Mouse (Mus musculus) liver, postnatal 0 days (tissue): ENCODE data around the gene Opn1sw. TPM values are rescaled to one million over a fixed set of nuclear protein-coding genes. Genes with fewer than 3 reads are reported as not detected.

ENCODE experiments used
- ATAC-seq: fragments of 200-750 bp; cut with Nextera tagmentation; 2 replicates; pipeline ENCODE4 v1.8.0; 2017; ENCODE audit warnings: mild to moderate bottlenecking, moderate library complexity
- DNase-seq: peaks from one replicate; pipeline ENCODE4 v3.0.0-alpha.2; 2016
- H3K27ac ChIP-seq: fragments of 300-500 bp; sonication (generic); 2 replicates; pipeline ENCODE4 v1.5.1; 2014; ENCODE audit warnings: antibody characterized with exemption, moderate library complexity, mild to moderate bottlenecking, low read depth
- H3K27me3 ChIP-seq: fragments of 300-500 bp; sonication (generic); 2 replicates; pipeline ENCODE4 v1.6.1; 2014; ENCODE audit warnings: low read length, control low read depth, mixed read lengths; ENCODE audit not compliant: insufficient read depth
- H3K36me3 ChIP-seq: fragments of 300-500 bp; sonication (generic); replicated peaks from 2 replicates; pipeline ENCODE4 v1.6.1; 2014; ENCODE audit warnings: mild to moderate bottlenecking, control low read depth, low read length, moderate library complexity, mixed read lengths; ENCODE audit not compliant: insufficient read depth
- H3K4me1 ChIP-seq: fragments of 300-500 bp; sonication (generic); 2 replicates; pipeline ENCODE4 v1.6.1; 2014; ENCODE audit warnings: antibody characterized with exemption, mild to moderate bottlenecking, control low read depth; ENCODE audit not compliant: insufficient read depth
- H3K4me2 ChIP-seq: fragments of 300-500 bp; sonication (generic); 2 replicates; pipeline ENCODE4 v1.6.1; 2014; ENCODE audit warnings: low read depth, mild to moderate bottlenecking, low read length, moderate library complexity, mixed read lengths
- H3K4me3 ChIP-seq: fragments of 300-500 bp; sonication (generic); 2 replicates; pipeline ENCODE4 v1.5.1; 2014; ENCODE audit warnings: low read depth, low read length
- H3K9ac ChIP-seq: fragments of 300-500 bp; sonication (generic); replicated peaks from 2 replicates; pipeline ENCODE4 v1.6.1; 2014; ENCODE audit warnings: mild to moderate bottlenecking, moderate library complexity
- H3K9me3 ChIP-seq: fragments of 300-500 bp; sonication (generic); 2 replicates; pipeline ENCODE4 v1.6.1; 2016; ENCODE audit warnings: mild to moderate bottlenecking, control low read depth, low read length, mixed read lengths
- CTCF ChIP-seq: sonication (generic); IDR thresholded peaks from 2 replicates; pipeline ENCODE4 v1.5.1; 2016; ENCODE audit warnings: antibody characterized with exemption, low read depth
- EP300 ChIP-seq: IDR thresholded peaks from 2 replicates; pipeline ENCODE4 v1.6.1; 2016; ENCODE audit warnings: antibody characterized with exemption, low read depth, mild to moderate bottlenecking
- WGBS: fragments of 180-500 bp; shearing (Covaris S2); extraction: QIAGEN DNeasy Blood & Tissue Kit; methylation state at CpG from one replicate; pipeline ENCODE4 v1.1.7; 2014; ENCODE audit not compliant: insufficient replicate concordance; 5-methylcytosine and 5-hydroxymethylcytosine counted together
- polyA plus RNA-seq: library from polyadenylated mRNA; unstranded; fragments of >200 nt; fragmentation: Nextera tagmentation; extraction: Ambion mirVana; gene quantifications from 2 replicates; pipeline ENCODE4 v1.2.1, GENCODE M21; 2015

The Opn1sw gene
- polyA plus RNA-seq, 1 experiment from 2014 or later = 0.06 TPM

GRCm38 (mm10) chr6:29426331-29426730 is 38.1 kb upstream of the Opn1sw start:
- Histone ChIP-seq H3K9ac (no peak overlapping the region), H3K9me3 (no peaks in the 10 kb centered on the region), H3K4me2 (no peak overlapping the region), H3K4me3 (no peak overlapping the region), H3K36me3 (no peaks in the 10 kb centered on the region), H3K27ac (no peak overlapping the region), H3K27me3 (peaks cover 7% of the 10 kb centered on the region), H3K4me1 (no peaks in the 10 kb centered on the region)
- ATAC-seq = no peak
- WGBS = 75% methylated on average over 6 of the region's 6 CpGs
- TF ChIP-seq CTCF (no peak), EP300 (no peak)
- DNase-seq = no peak

GRCm38 (mm10) chr6:29425118-29425517 is 36.9 kb upstream of the Opn1sw start:
- 80% methylated on average over 8 of the region's 8 CpGs for WGBS
- H3K9ac ChIP-seq = no peak overlapping the region
- H3K27me3 ChIP-seq = no peaks in the 10 kb centered on the region
- H3K36me3 ChIP-seq = no peaks in the 10 kb centered on the region
- H3K9me3 ChIP-seq = no peaks in the 10 kb centered on the region
- H3K4me2 ChIP-seq = no peak overlapping the region
- H3K4me3 ChIP-seq = no peak overlapping the region
- no peak overlapping the region for H3K27ac ChIP-seq
- H3K4me1 ChIP-seq = no peaks in the 10 kb centered on the region
- ATAC-seq = no peak
- DNase-seq = no peak
- TF ChIP-seq EP300 (no peak), CTCF (no peak)

GRCm38 (mm10) chr6:29420596-29420995 is 32.3 kb upstream of the Opn1sw start:
- ATAC-seq (no peak), DNase-seq (no peak)
- TF ChIP-seq CTCF = no peak
- TF ChIP-seq EP300 = no peak
- no peak overlapping the region for H3K4me2 ChIP-seq
- no peak overlapping the region for H3K4me3 ChIP-seq
- no peaks in the 10 kb centered on the region for H3K4me1 ChIP-seq
- H3K9me3 ChIP-seq = no peaks in the 10 kb centered on the region
- no peak overlapping the region for H3K27ac ChIP-seq
- H3K36me3 ChIP-seq = no peaks in the 10 kb centered on the region
- 35% methylated on average over 2 of the region's 2 CpGs for WGBS
- H3K9ac ChIP-seq = no peak overlapping the region
- 0 out of 2 replicates have a peak, but pooled peaks cover 3% of the 10 kb centered on the region for H3K27me3 ChIP-seq

- DNase-seq = no peak
Observed at GRCm38 (mm10) chr6:29415446-29415845, 27.2 kb upstream of the Opn1sw start.

GRCm38 (mm10) chr6:29406412-29406811 is 18.1 kb upstream of the Opn1sw start:
- no peak overlapping the region for H3K4me3 ChIP-seq
- no peak overlapping the region for H3K9ac ChIP-seq
- H3K27me3 ChIP-seq = peaks cover 14% of the 10 kb centered on the region
- no peaks in the 10 kb centered on the region for H3K36me3 ChIP-seq
- no peak overlapping the region for H3K4me2 ChIP-seq
- peaks cover 2% of the 10 kb centered on the region; the same call in 1 of the 2 replicates for H3K4me1 ChIP-seq
- WGBS = 76% methylated on average over 6 of the region's 6 CpGs
- H3K9me3 ChIP-seq = no peaks in the 10 kb centered on the region
- no peak overlapping the region for H3K27ac ChIP-seq
- DNase-seq (no peak), ATAC-seq (no peak)
- TF ChIP-seq EP300 = no peak
- no peak for TF ChIP-seq CTCF

More at GRCm38 (mm10) chr6:29415446-29415845, 27.2 kb upstream of the Opn1sw start:
- Histone ChIP-seq H3K4me3 (no peak overlapping the region), H3K9ac (no peak overlapping the region), H3K9me3 (no peaks in the 10 kb centered on the region), H3K4me2 (no peak overlapping the region), H3K27ac (no peak overlapping the region), H3K36me3 (no peaks in the 10 kb centered on the region), H3K4me1 (no peaks in the 10 kb centered on the region), H3K27me3 (0 out of 2 replicates have a peak, but pooled peaks cover 3% of the 10 kb centered on the region)
- no peak for ATAC-seq
- TF ChIP-seq CTCF (no peak), EP300 (no peak)
- 56% methylated on average over 9 of the region's 9 CpGs for WGBS

- H3K4me1 ChIP-seq = peaks cover 2% of the 10 kb centered on the region; the same call in 1 of the 2 replicates
- H3K4me3 ChIP-seq = no peak overlapping the region
- H3K27me3 ChIP-seq = peaks cover 33% of the 10 kb centered on the region
- no peak overlapping the region for H3K4me2 ChIP-seq
- TF ChIP-seq EP300 (no peak), CTCF (peak; percentile 24; the same call in 1 of the 2 replicates)
- DNase-seq (peak; percentile 49), ATAC-seq (no peak)
- H3K9me3 ChIP-seq = no peaks in the 10 kb centered on the region
- no peaks in the 10 kb centered on the region for H3K36me3 ChIP-seq
- 12% methylated on average over 33 of the region's 34 CpGs for WGBS
- no peak overlapping the region for H3K9ac ChIP-seq
- H3K27ac ChIP-seq = no peak overlapping the region
Observed at GRCm38 (mm10) chr6:29402693-29403342, 14.6 kb upstream of the Opn1sw start.
